In genomic region chr11:62731311-62732021, GRCm38 (mm10) we compare ENCODE assay signal across 7 mouse cellular contexts. TPM values are rescaled to one million over a fixed set of nuclear protein-coding genes. Genes with fewer than 3 reads are reported as not detected.
A peak's percentile ranks its signal among the peaks of the same experiment; 100 is the strongest.
DNase-seq lines count a peak whose midpoint lies in the region; ATAC-seq lines count a peak whose summit lies in the region.

Gene Zfp287, minus strand, starts transcription at chr11:62731905.

- no peaks in the 10 kb centered on the region for H3K27me3 ChIP-seq in embryonic facial prominence, embryonic 11.5 days (ENCODE audit: control insufficient read depth, insufficient read depth, low read length)
- peaks cover 4% of the 10 kb centered on the region for H3K27me3 ChIP-seq in limb, embryonic 12.5 days
- H3K27me3 ChIP-seq in midbrain, embryonic 14.5 days (ENCODE audit: control insufficient read depth, insufficient read depth, low read length) = no peaks in the 10 kb centered on the region

- no peaks in the 10 kb centered on the region for H3K9me3 ChIP-seq in embryonic facial prominence, embryonic 11.5 days (replicated peaks; ENCODE audit: control insufficient read depth, low read length)
- no peaks in the 10 kb centered on the region for H3K9me3 ChIP-seq in limb, embryonic 12.5 days
- H3K9me3 ChIP-seq in midbrain, embryonic 14.5 days (ENCODE audit: control insufficient read depth, low read length) = no peaks in the 10 kb centered on the region

- peak; percentile 89 for DNase-seq in adrenal gland, postnatal 10 days
- peak; percentile 97 for DNase-seq in embryonic facial prominence, embryonic 11.5 days (ENCODE audit: low spot score)
- DNase-seq in heart, adult 8-10 months (ENCODE audit: low spot score) = peak; percentile 85
- peak; percentile 74 to 76 for DNase-seq in kidney, adult 8-10 months
- peak; percentile 98 for DNase-seq in midbrain, embryonic 14.5 days
- DNase-seq in spleen, adult 18-20 months = peak; percentile 57 to 67

- no peaks in the 10 kb centered on the region for H3K4me1 ChIP-seq in embryonic facial prominence, embryonic 11.5 days (ENCODE audit: control insufficient read depth, insufficient read depth, low read length)
- peaks cover 8% of the 10 kb centered on the region for H3K4me1 ChIP-seq in limb, embryonic 12.5 days (replicated peaks)
- H3K4me1 ChIP-seq in midbrain, embryonic 14.5 days (ENCODE audit: control insufficient read depth, insufficient read depth, low read length) = peaks cover 13% of the 10 kb centered on the region

- H3K4me3 ChIP-seq in embryonic facial prominence, embryonic 11.5 days (ENCODE audit: low read depth, low read length) = peak within 1 kb of the TSS; percentile 76
- H3K4me3 ChIP-seq in limb, embryonic 12.5 days (replicated peaks) = peak within 1 kb of the TSS; percentile 71
- peak within 1 kb of the TSS; percentile 90 for H3K4me3 ChIP-seq in midbrain, embryonic 14.5 days (replicated peaks; ENCODE audit: low read depth, low read length)

- peak; percentile 99 for ATAC-seq in embryonic facial prominence, embryonic 11.5 days (replicated peaks; ENCODE audit: insufficient number of reproducible peaks, low FRiP score, low TSS enrichment, low read depth)
- ATAC-seq in limb, embryonic 12.5 days (ENCODE audit: insufficient number of reproducible peaks, insufficient read depth, low FRiP score, low TSS enrichment, low read depth) = peak; percentile 95
- ATAC-seq in midbrain, embryonic 14.5 days (ENCODE audit: low FRiP score, low TSS enrichment) = peak; percentile 98

- H3K9ac ChIP-seq in embryonic facial prominence, embryonic 11.5 days (replicated peaks; ENCODE audit: low read length) = peak within 1 kb of the TSS; percentile 72
- H3K9ac ChIP-seq in limb, embryonic 12.5 days (replicated peaks) = peak within 1 kb of the TSS; percentile 88
- H3K9ac ChIP-seq in midbrain, embryonic 14.5 days (replicated peaks; ENCODE audit: low read length) = peak within 1 kb of the TSS; percentile 88

- H3K36me3 ChIP-seq in embryonic facial prominence, embryonic 11.5 days (replicated peaks; ENCODE audit: control insufficient read depth, insufficient read depth, low read depth, low read length) = no peaks in the 10 kb centered on the region; the same call in 1 of the 2 replicates
- peaks cover 25% of the 10 kb centered on the region for H3K36me3 ChIP-seq in limb, embryonic 12.5 days
- peaks cover 19% of the 10 kb centered on the region for H3K36me3 ChIP-seq in midbrain, embryonic 14.5 days (ENCODE audit: control insufficient read depth, insufficient read depth, low read length)

- peak within 1 kb of the TSS; percentile 44; the same call in 1 of the 2 replicates for H3K27ac ChIP-seq in embryonic facial prominence, embryonic 11.5 days (replicated peaks; ENCODE audit: low read depth, low read length)
- H3K27ac ChIP-seq in limb, embryonic 12.5 days = peak within 1 kb of the TSS; percentile 66
- H3K27ac ChIP-seq in midbrain, embryonic 14.5 days (replicated peaks; ENCODE audit: low read depth, low read length) = peak within 1 kb of the TSS; percentile 97

- WGBS in embryonic facial prominence, embryonic 11.5 days = under 1% methylated on average over 46 of the region's 48 CpGs
- under 1% methylated on average over 48 of the region's 48 CpGs for WGBS in limb, embryonic 12.5 days
- WGBS in midbrain, embryonic 14.5 days = under 1% methylated on average over 48 of the region's 48 CpGs

- H3K4me2 ChIP-seq in embryonic facial prominence, embryonic 11.5 days (ENCODE audit: low read depth, low read length) = peak within 1 kb of the TSS; percentile 68
- peak within 1 kb of the TSS; percentile 70 for H3K4me2 ChIP-seq in limb, embryonic 12.5 days
- H3K4me2 ChIP-seq in midbrain, embryonic 14.5 days (ENCODE audit: low read length) = peak within 1 kb of the TSS; percentile 70

RNA-seq across cellular contexts. Expression of gene Zfp287, which starts in this region (rescaled TPM):
- 1 to 10 TPM; 3.6 to 5.5 TPM for total RNA-seq in adrenal gland, postnatal 10 days (2021)
- polyA plus RNA-seq in embryonic facial prominence, embryonic 11.5 days (2014; fragmentation: Nextera tagmentation; extraction: Ambion mirVana) = 11.6 and 11.9 TPM in 2 replicates
- total RNA-seq in heart, adult 8-10 months (2022) = 1 to 10 TPM; 2.4 to 3.3 (median 2.9) TPM
- 16.0 and 16.3 TPM in 2 replicates for polyA plus RNA-seq in limb, embryonic 12.5 days (2016; fragmentation: Nextera tagmentation; extraction: Ambion mirVana)
- polyA plus RNA-seq in midbrain, embryonic 14.5 days (2014; fragmentation: Nextera tagmentation; extraction: Ambion mirVana) = 18.9 and 25.2 TPM in 2 replicates

Comparison
In these comparisons a context has a peak if more than half of its experiments do, and no peak if none do; other contexts are left out.
1. Peak in every context shown above with its lines: DNase-seq, ATAC-seq, H3K4me3 ChIP-seq and H3K27ac ChIP-seq.
2. H3K27ac ChIP-seq: peak in every context shown above with its lines; median percentile 97 in midbrain, embryonic 14.5 days; 66 in limb, embryonic 12.5 days; 44 in embryonic facial prominence, embryonic 11.5 days.